Mouse (Mus musculus): ENCODE data around the gene Irak1bp1. TPM values are rescaled to one million over a fixed set of nuclear protein-coding genes. Genes with fewer than 3 reads are reported as not detected.

Gene Irak1bp1
- total RNA-seq, 2 experiments from 2014 or later = 2.0 to 2.5 TPM

GRCm38 (mm10) chr9:82867698-82868097 is 38.4 kb downstream of the Irak1bp1 start:
- no peak for DNase-seq
- intact Hi-C loops (cut with DNase I) = no loop called here

GRCm38 (mm10) chr9:82877078-82877477 is 47.7 kb downstream of the Irak1bp1 start:
- DNase-seq = no peak
- intact Hi-C loops (cut with DNase I) = no loop called here

- intact Hi-C loops (cut with DNase I) = no loop called here
- DNase-seq = no peak
These were observed 54.8 kb downstream of the Irak1bp1 start for GRCm38 (mm10) chr9:82884177-82884576.

GRCm38 (mm10) chr9:82888645-82889044 is 59.3 kb downstream of the Irak1bp1 start:
- intact Hi-C loops (cut with DNase I) = no loop called here

More at GRCm38 (mm10) chr9:82888645-82889044, 59.3 kb downstream of the Irak1bp1 start:
- no peak for DNase-seq

Other genes with a start within 250 kb of the Irak1bp1 start
- gene Phip, start 146.0 kb downstream of the Irak1bp1 start, total RNA-seq (2021) = 10 to 100 TPM; 33.4 to 34.2 TPM